Comparison of ENCODE assay signal across 21 mouse cellular contexts in the genomic region with DNA sequence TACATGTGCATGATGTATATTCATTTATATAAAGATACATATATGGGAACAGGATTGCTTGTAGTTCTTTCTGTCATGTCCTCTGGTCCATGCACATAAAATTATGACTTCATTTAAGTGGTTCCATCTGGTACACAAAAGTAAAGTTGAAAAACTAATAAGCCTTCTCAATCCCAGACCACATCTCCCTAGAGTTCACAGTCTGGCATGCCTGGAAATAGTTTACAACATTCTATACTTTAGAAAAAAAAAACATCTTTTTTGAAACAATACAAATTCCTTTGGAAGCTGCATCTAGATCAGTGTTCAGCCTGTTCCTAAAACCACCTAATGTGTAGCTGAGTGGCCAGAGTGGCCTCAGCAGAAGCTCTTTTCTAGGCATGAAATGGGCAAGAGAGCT.
DNase-seq lines count a peak whose midpoint lies in the region; ATAC-seq and TF ChIP-seq lines count a peak whose summit lies in the region.
"Had no signal": no experiment of that assay in that cellular context is flagged by ENCODE, and none has a peak within 500 bp of the region (broad histone marks: within the 10 kb centered on the region; RNA-seq: fewer than 3 reads in every experiment).

No protein-coding gene starts in this region.

- DNase-seq in 3T3-L1 (ENCODE audit: low read depth, low spot score) (peak; percentile 72), NIH3T3 (ENCODE audit: low read depth) (peak; percentile 67)
- DNase-seq in limb, embryonic 14.5 days (ENCODE audit: low spot score), result peak; percentile 70
- no peak for DNase-seq in gastrocnemius, adult 2 months
- DNase-seq in kidney, adult 11 months, result no peak
- no peak for DNase-seq in left cerebral cortex, postnatal 4 days
- DNase-seq: adrenal gland, postnatal 10 days; cerebellum, adult 11 months; cerebellum, adult 8-10 months; cerebellum, postnatal 14 days; embryo, embryonic 11 days; gastrocnemius, postnatal 14 days; heart, postnatal 36 days had no signal

- TF ChIP-seq POLR2A in limb, embryonic 14.5 days (IDR thresholded peaks at IDR 0.05; ENCODE audit: borderline replicate concordance, extremely low read depth, insufficient read depth, insufficient read length), result no peak

- no peaks in the 10 kb centered on the region for H3K9me3 ChIP-seq in embryonic facial prominence, embryonic 15.5 days (replicated peaks)
- H3K9me3 ChIP-seq in limb, embryonic 14.5 days (ENCODE audit: control insufficient read depth, low read length), result no peaks in the 10 kb centered on the region
- H3K9me3 ChIP-seq: forebrain, embryonic 10.5 days; heart, embryonic 13.5 days had no signal

- intact Hi-C loops in gastrocnemius, adult 2 months (cut with DNase I), result no loop called here
- intact Hi-C loops in left cerebral cortex, postnatal 4 days (cut with DNase I), result no loop called here

- peaks cover 5% of the 10 kb centered on the region; the same call in 1 of the 2 replicates for H3K4me1 ChIP-seq in embryonic facial prominence, embryonic 15.5 days
- H3K4me1 ChIP-seq in limb, embryonic 14.5 days (ENCODE audit: control insufficient read depth, insufficient read depth, low read length), result no peaks in the 10 kb centered on the region

- no peak for ATAC-seq in embryonic facial prominence, embryonic 15.5 days (ENCODE audit: insufficient number of reproducible peaks, low FRiP score, low TSS enrichment, low read depth)
- ATAC-seq in limb, embryonic 14.5 days (ENCODE audit: low FRiP score, low read depth), result 0 out of 2 replicates have a peak, but pooled peaks have one; percentile 30
- ATAC-seq: forebrain, embryonic 14.5 days; hindbrain, embryonic 16.5 days; inflammation-experienced regulatory T-cells, adult 6 months; intestine, postnatal 0 days had no signal

- H3K27ac ChIP-seq in embryonic facial prominence, embryonic 15.5 days (replicated peaks), result peak overlapping the region; percentile 73
- peak overlapping the region; percentile 71 for H3K27ac ChIP-seq in limb, embryonic 14.5 days (replicated peaks; ENCODE audit: low read depth, low read length)
- no peak overlapping the region for H3K27ac ChIP-seq in gastrocnemius, adult 2 months
- H3K27ac ChIP-seq: forebrain, embryonic 10.5 days; heart, embryonic 13.5 days had no signal

- no peak overlapping the region for H3K9ac ChIP-seq in embryonic facial prominence, embryonic 15.5 days
- H3K9ac ChIP-seq in limb, embryonic 14.5 days (ENCODE audit: low read depth, low read length, severe bottlenecking), result no peak overlapping the region
- H3K9ac ChIP-seq: heart, embryonic 13.5 days had no signal

- no peak overlapping the region for H3K4me2 ChIP-seq in embryonic facial prominence, embryonic 15.5 days (replicated peaks)
- no peak overlapping the region for H3K4me2 ChIP-seq in limb, embryonic 14.5 days (replicated peaks; ENCODE audit: low read depth, low read length, severe bottlenecking)
- H3K4me2 ChIP-seq: heart, embryonic 13.5 days had no signal

- H3K4me3 ChIP-seq in embryonic facial prominence, embryonic 15.5 days (replicated peaks), result no peak overlapping the region
- H3K4me3 ChIP-seq in limb, embryonic 14.5 days (replicated peaks; ENCODE audit: low read length), result no peak overlapping the region
- no peak overlapping the region for H3K4me3 ChIP-seq in gastrocnemius, adult 2 months
- H3K4me3 ChIP-seq: erythroblast, embryonic 14.5 days; forebrain, embryonic 10.5 days; heart, embryonic 13.5 days had no signal

- no peaks in the 10 kb centered on the region for H3K27me3 ChIP-seq in embryonic facial prominence, embryonic 15.5 days
- H3K27me3 ChIP-seq in limb, embryonic 14.5 days (ENCODE audit: control insufficient read depth, insufficient read depth, low read length), result no peaks in the 10 kb centered on the region
- H3K27me3 ChIP-seq: heart, embryonic 13.5 days had no signal

- no peak for TF ChIP-seq CTCF in gastrocnemius, adult 2 months (IDR thresholded peaks at IDR 0.05)

- no peaks in the 10 kb centered on the region for H3K36me3 ChIP-seq in embryonic facial prominence, embryonic 15.5 days
- H3K36me3 ChIP-seq in limb, embryonic 14.5 days (ENCODE audit: control insufficient read depth, insufficient read depth, low read length), result no peaks in the 10 kb centered on the region
- H3K36me3 ChIP-seq: forebrain, embryonic 10.5 days; heart, embryonic 13.5 days had no signal

Comparison
In these comparisons a context has a peak if more than half of its experiments do, and no peak if none do; other contexts are left out.
1. DNase-seq: peak in 3T3-L1 (single experiment), NIH3T3 (single experiment) and limb, embryonic 14.5 days (single experiment); none in gastrocnemius, adult 2 months (single experiment), kidney, adult 11 months (single experiment) and left cerebral cortex, postnatal 4 days (single experiment).